Mouse (Mus musculus): ENCODE data around the gene Rad51. TPM values are rescaled to one million over a fixed set of nuclear protein-coding genes. Genes with fewer than 3 reads are reported as not detected.
A peak's percentile ranks its signal among the peaks of the same experiment; 100 is the strongest.

The Rad51 gene
- total RNA-seq (2021) = under 1 TPM; 0.70 to 0.74 TPM
- long read RNA-seq, experiment 1 = 0 reads
- long read RNA-seq, experiment 2, partial matches to known transcripts = 0 of 3 reads
- long read RNA-seq, experiment 2, other reads (novel, unspliced or antisense) = 0 of 3 reads

DNA sequence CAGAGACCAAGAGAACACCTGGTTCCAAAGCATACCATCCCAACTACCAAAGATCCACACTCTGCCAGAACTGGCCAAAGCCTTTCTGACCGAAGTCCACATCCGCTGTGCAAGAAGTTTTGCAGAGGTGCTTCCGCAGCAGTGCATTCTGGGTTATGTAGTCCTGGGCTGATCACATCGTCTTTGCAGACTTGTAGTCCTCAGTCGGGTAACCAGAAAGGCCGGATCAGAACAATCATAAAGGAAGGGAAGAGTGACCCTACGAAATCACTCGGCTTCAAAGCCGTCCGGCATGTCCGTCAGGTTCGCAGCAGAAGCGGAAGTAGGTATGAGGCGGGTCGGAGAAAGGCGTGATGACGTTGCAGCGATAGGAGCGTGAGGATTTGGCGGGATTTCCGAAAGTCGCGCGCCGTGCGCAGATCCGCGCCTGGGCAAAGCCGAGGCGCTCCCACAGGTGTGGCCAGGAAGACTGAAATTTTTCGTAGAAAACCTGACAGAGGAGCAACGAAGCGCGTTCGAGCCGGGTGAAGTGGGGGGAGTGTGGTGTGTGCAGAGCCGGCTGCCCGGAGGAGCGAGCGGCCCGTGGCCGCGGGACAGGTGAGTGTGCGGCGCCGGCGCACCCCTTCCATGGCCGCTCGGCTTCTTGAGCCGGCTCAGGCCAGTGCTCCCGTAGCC lies at the start of gene Rad51:
Gene Rad51 (plus strand): TSS at position 356 of the 675 bp plus-strand sequence.
- DNase-seq (ENCODE audit: low spot score in 2 of 2) = peak; percentile 77 to 80

DNA sequence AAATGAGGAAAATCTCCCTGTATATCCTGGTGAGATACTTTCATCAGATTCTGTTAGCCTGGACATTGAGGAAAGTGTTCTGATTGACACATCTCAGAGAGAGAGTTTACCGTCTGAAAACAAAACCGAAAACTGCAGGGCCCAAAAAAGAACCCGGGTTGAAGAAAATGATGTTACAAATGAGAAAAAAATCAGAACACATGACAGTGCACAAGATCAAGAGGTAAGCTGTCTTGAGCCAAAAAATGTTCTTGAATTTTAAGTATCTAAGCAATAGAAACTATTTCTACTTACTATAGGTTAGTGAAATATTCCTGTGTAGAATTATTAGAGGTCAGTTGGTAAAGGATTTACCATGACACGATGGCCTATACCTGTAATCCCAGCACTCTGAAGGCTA lies 40.2 kb upstream of the Rad51 start:
- no peak for DNase-seq (ENCODE audit: low spot score in 2 of 2)

DNA sequence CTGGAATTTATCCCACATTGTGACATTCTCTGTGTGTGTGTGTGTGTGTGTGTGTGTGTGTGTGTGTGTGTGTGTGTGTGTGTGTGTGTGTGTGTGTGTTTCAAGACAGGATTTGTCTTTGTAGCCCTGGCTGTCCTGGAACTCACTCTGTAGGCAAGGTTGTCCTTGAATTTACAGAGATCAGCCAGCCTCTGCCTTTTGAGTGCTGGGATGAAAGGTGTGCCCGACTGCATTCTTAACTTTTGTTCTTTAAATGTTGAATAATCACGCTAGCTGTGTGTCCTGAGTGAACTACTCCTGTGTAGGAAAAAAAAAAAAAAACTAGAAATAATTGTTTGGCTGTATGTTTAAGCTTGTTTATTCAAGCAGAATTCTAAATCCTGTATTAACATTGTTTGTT lies 26.4 kb upstream of the Rad51 start:
- DNase-seq (ENCODE audit: low spot score in 2 of 2) = no peak

DNA sequence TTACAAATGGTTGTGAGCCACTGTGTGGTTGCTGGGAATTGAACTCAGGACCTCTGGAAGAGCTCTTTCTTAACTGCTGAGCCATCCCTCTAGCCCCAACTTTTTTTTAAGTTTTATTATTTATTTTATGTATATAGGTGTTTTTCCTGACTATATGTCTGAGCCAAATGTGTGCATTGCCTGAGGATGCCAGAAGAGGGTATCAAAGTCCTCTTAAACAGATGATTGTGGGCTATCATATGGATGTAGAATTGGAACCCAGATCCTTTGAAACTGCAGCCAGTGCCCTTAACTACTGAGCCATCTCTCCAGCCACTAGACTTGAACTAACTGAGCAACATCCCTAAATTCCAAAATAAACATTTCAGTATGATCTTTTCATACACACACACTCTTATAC lies 11.0 kb upstream of the Rad51 start:
- no peak for DNase-seq (ENCODE audit: low spot score in 2 of 2)

DNA sequence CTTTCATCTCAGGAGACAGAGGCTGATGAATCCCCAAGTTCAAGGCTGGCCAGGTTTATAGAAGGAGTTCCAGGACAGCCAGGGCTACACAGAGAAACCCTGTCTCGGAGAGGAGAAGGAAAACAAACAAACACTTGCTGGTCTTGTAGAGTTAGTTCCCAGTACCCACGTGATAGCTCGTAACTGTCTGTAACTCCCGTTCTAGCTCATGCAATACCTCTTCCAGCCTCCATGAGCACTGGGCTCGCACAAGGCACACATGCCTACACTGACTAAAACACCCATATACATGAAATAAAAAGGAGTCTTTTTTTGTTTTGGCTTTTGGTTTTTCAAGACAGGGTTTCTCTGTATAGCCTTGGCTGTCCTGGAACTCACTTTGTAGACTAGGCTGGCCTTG lies 6.0 kb upstream of the Rad51 start:
- DNase-seq (ENCODE audit: low spot score in 2 of 2) = no peak

DNA sequence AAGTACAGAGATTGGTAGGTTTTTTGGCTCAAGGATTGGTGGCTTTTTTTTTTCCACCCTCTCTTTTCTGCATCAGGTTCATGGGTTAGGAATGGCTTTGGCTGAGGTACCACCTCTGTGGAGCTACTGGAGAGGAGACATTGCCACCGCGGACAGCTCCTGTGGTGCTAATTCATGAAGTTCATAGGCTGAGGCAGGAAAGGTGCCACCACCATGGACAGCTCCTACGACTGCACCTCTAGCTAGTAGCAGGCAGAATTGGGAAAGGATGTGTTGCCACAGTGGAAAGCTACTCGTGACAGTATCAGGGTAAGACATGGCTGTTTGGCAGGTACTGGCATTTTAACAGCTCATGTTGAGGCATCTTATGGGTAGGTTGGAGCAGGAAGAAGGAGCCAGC lies 4.0 kb upstream of the Rad51 start:
- DNase-seq (ENCODE audit: low spot score in 2 of 2) = peak in 1 of 2 experiments; percentile 12

DNA sequence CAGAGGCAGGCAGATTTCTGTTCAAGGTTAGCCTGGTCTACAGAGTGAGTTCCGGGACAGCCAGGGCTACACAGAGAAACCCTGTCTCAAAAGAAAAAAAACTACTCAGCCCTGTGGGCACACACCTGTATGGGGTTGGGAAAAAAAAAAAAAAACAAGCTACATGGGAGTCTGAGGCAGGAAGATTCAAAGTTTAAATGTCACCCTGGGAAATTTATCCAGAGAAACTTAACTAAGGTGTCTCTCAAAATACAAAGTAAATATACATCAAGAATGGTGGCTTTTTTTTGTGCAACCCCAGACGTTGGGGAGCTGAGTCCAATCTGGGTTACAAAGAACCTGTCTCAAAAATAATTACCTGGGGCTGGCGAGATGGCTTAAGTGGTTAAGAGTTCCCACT lies 1.5 kb upstream of the Rad51 start:
- no peak for DNase-seq (ENCODE audit: low spot score in 2 of 2)

DNA sequence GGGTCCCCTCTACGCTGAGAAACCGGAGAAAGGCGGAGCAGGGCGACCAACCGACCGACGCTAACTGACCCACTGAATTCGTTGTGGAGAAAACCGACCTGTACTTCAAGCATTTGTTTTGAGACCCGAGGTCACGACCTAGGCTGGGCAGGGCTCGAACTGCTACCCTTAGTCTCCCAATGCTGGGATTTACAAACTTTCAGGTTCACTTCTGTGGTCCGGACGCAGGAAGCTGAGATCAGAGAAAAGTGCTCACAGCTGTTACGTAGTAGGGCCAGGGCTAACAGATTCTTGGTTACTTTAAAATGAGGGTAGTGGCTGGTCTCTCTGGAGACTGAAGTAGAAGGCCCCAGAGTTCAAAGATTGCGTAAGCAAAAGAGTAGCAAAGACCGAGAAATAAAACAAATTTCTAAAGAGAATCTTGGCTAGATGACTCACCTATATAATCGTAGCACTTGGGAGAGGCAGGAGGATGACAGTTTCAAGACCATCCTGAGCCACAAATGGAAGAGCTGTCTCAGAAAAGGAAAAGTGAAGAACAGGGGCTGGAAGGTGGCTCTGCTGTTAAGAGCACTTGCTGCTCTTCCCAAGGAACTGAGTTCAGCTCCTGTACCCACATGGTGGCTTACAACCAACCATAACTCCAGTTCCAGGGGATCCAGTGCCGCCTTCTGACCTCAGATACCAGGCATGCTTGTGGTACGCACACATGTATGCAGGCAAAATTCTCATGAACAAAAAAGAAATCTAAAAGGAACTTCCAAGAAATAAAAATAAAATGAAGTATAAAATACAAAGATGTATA lies 730 bp downstream of the Rad51 start:
- no peak for DNase-seq (ENCODE audit: low spot score in 2 of 2)

DNA sequence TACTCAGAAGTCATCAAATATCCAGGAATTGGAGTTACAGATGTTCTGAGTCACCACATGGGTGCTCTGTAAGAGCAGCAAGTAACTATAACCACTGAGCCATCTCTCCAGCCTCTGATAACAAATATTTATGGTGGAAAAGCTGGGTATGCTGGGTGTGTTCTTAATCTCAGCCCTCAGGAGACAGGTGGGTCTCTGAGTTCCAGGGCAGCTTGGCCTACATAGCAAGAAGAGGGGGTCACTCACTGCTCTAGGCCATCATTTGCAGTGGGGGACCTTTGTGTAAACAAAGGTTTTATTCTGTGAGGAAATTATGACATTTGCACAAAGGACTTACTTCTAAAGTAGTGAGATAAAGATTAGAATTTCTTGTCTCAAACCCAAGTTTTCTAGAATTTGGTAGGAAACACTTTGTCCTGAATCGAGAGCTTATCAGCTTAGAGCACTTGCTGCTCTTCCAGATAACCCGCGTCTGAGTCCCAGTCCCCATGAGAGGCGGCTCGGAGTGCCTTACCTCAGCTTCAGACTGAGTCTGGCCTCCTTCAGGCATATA lies 23.8 kb downstream of the Rad51 start:
- DNase-seq (ENCODE audit: low spot score in 2 of 2) = no peak

DNA sequence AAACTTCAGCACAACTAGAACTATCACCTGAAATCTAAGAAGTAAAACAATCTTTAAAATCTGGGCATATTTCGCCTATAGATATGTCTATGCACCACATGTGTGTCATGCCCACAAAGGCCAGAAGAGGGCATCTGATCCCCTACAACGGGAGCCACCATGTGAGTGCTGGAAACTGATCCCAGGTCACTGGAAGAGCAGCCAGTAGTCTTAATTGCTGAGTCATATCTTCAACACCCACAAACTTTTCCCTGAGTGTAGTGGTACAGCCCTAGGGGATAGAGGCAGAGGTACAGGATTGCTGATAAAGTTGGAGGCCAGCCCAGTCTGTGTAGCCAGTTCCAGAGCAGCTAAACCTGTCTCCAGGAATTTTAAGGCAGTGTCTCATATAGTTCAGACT lies 32.6 kb downstream of the Rad51 start:
- DNase-seq (ENCODE audit: low spot score in 2 of 2) = no peak

DNA sequence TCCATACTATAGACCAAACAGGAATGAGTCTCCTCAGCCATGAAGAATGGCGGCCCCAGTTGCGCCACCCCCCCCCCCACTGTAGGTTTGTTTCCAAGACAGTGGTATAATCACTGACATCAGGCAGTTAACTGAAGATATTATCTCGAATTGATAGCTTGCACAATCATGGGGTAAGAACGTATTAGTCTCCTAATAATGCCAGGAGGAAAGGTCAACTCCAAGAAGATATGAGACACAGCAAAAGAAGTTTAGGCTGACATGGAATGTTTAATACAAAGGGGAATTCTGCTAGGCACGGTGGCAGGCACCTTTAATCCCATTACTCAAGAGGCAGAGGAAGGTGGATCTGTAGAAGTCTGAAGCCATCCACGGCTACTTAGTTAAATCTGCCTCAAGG lies 33.8 kb downstream of the Rad51 start:
- no peak for DNase-seq (ENCODE audit: low spot score in 2 of 2)

DNA sequence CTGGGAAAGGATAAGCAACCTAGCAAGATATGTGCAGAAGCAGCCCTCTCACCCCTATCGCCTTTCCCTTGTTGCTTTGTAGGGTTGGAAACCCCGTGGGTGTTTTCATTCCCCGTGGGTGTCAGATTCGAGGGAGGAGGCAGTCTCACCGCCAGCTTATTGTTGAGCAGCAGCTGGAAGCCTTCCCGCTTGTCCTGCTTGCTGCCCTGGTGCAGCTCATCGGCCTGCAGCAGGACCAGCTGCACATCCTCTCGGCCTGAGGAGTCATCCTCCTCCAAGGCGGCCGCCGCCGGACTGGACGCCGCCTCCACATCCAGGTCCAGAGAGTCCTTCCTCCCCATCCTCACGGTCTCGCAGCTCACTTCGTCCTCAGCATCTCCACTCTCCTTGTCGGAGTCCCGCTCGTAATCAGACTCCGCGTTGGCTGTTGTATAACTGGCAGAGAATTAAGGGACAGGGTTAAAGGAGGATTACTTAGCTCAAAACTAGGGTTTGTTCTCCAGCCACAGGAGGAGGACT lies 34.6 kb downstream of the Rad51 start:
- DNase-seq (ENCODE audit: low spot score in 2 of 2) = no peak

DNA sequence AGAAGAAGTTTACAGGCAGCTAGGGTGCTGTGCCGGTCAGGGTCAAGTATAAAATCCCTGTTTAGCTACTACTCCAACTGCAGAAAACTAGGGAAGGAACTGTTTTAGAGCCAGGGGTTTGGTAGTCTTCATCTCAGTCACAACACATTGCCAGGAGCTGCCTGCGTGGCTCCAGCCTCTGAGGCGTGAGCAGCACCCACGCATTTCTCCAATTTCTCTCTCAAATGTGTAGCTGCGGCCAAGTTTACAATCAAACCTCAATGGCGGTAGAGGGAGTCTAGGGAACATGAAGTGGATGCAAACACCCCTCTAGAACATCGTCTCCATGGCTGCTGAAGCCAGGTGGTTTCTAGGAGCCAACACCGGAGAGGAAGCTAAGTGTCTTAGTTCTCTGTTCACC lies 35.2 kb downstream of the Rad51 start:
- DNase-seq (ENCODE audit: low spot score in 2 of 2) = no peak

DNA sequence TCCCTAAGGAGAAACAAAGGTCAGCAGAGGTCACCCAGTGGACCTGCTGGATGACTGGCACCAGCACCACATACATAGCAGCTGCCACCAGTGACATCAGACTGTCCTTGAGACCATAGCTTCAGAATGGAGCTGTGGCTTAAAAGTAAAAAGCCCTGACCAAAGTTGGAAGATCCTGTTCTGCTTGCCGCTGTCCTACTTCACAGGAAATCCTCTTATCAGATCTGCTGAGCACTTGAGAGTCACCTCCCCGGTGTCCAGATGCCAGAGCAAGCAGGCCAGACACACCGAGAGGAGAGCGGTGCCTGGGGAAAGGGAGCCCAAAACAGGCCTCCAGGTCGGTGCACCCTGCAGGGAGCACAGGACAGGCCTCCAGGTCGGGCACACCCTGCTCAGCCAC lies 39.7 kb downstream of the Rad51 start:
- DNase-seq (ENCODE audit: low spot score in 2 of 2) = no peak

DNA sequence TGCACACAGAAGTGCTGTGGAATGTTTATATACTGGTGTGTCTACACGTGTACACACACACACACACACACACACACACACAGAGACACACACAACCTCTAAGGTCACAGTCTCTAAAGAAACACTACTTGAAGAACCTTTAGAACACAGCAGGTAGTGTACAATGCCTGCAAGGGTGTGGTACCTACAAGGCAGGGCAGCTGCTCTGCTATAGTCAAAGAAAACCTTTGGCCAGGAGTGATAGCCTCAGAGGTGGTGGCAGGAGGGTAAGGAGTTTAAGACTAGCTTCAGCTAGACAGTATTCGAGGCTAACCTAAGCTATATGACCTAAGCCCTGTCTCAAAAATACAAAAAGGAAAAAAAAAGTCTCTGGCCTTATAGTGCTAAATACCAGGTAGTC lies 42.1 kb downstream of the Rad51 start:
- no peak for DNase-seq (ENCODE audit: low spot score in 2 of 2)

DNA sequence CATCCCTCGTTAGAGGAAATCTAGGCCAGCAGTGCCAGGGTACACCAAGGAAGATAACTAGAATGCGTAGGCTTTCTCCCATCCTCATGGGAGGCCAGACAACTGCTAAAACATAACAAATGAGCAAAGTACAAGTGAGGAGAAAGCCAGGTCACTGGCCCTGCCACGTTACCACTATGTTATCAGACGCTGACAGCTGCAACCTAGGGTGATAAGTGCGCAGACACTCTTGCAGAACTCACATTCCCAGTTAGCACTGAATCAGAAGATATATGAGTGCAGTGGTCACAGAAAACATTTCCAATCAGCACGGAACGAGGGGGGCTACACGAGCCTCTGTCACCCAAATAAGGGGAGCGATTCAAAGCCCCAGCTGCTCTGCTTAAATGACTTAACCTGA lies 42.8 kb downstream of the Rad51 start:
- no peak for DNase-seq (ENCODE audit: low spot score in 2 of 2)

DNA sequence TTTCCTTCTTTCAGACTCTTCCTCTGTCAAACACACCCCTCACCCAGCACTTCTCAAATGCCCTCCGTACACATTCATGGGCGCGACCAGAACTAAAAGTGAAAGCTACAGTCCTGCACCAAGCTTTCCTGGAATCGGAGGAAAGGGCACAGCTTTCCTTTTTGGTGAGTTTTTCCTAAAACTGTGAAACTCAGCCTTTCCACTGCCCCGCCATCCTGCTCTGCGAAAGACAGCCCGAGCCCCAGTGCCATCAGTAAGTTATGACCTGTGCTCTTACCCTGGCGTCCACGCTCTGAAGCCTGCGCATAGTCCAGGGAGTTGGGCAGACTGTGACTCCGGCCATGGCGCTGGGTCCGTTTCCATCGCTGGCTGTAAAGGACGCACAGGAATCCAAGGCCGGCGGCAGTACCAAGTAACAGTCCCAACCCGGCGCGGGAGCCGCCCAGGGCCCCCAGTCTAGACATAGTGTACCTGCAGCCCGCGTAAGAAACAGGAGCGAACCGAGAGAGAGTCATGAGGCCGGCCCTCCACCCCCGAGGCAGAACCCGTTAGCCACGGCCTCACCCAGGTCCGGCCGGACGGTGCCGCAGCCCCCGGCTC lies 43.6 kb downstream of the Rad51 start:
- peak in 1 of 2 experiments; percentile 43 for DNase-seq (ENCODE audit: low spot score in 2 of 2)

DNA sequence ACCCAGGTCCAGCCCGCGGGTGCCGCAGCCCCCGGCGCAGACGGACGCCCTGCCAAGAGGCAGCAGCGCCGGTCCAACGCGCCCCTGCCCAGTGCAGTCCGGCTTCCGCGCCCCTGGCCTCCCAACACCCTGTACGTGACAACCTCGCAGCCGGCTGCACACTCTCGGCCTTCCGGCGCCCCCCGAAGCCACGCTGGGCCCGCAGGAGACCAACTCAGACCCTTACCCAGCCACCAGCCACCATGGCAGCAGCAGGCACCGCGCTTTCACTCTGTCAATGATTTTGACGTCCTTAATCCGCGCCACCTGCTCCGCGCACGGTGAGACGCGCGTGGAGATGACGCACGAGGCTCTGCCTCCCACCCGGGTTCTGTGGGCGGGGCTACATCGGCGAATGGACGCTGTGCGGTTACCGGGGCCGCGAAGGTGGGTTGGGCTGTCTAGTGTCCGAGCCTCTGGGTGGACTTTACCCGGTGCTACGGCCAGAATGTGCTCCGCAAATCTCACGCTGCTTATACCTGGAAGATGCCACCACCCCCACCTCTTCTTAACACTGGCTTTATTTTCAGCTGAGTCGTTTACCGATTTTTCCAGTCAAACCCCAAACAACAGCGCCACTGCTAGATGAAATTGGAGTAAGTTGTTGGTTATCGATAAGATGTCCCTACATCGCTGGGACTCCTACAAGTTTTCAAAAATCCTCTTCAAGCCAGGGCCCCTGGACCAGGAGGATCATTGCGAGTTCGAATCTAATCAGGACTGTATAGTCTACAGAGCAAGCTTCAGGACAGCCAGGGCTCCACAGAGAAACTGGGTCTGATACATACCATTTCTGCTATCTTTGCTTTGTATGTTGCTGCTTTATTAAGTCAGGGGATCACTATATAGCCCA lies 44.3 kb downstream of the Rad51 start, which contains the start of gene Rmdn3:
Gene Rmdn3 (minus strand): TSS at position 354 of the 892 bp plus-strand sequence.
- peak; percentile 93 to 95 for DNase-seq (ENCODE audit: low spot score in 2 of 2)

DNA sequence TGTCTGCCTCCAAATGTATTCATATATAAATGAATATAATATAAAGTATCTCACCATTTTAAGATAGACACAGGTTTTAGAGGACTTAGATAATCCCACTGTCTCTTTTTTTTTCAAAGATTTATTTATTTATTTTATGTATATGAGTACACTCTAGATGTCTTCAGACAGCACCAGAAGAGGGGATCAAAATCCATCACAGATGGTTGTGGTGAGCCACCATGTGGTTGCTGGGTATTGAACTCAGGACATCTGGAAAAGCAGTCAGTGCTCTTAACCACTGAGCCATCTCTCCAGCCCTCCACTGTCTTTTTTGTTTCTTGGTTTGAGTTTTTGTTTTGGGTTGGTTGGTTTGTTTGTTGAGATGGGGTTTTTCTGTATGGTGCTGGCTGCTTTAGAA lies 45.2 kb downstream of the Rad51 start:
- no peak for DNase-seq (ENCODE audit: low spot score in 2 of 2)

DNA sequence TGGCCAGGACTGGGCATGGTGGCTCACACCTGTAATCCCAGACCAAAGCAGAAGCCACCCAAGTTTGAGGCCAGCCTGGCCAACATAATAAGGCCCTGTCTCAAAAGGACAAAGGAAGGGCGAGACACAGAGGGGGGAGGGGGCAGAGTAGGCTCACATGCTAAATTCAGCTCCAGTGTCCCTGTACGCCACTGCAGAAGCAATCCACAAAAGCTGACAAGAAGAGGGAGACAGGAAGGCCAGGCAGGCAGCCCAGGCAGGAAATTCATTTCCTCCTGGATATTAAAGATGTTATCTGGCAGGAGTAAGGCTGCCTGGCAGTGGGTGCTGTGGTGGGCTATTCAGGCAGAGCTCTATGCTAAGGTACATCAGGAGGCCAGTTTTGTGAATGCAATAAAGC lies 48.7 kb downstream of the Rad51 start:
- DNase-seq (ENCODE audit: low spot score in 2 of 2) = no peak

Measured in adrenal gland, adult 18-20 months (tissue).